Mouse (Mus musculus) MEL (cell line): Measurements from ENCODE around the gene Mmp9. TPM values are rescaled to one million over a fixed set of nuclear protein-coding genes. Genes with fewer than 3 reads are reported as not detected.

Experiments
- DNase-seq: peaks from one replicate; pipeline ENCODE4 v3.0.0; 2011; ENCODE audit warnings: low read depth, low spot score
- H3K27ac ChIP-seq: 2 replicates; pipeline ENCODE4 v1.5.1; 2012; ENCODE audit warnings: low read depth, mild to moderate bottlenecking, control low read depth, low read length, moderate library complexity; ENCODE audit not compliant: control insufficient read depth
- H3K27me3 ChIP-seq, 2 experiments: fragments of 150-350 bp in 1 of 2; sonication (generic) in 1 of 2; 2 replicates each; pipeline ENCODE4 v1.6.1; 2012; ENCODE audit warnings: low read length in 2 of 2, mild to moderate bottlenecking in 2 of 2, improper control_type of control experiment in 1 of 2, moderate library complexity in 1 of 2; ENCODE audit not compliant: insufficient read depth in 2 of 2, control insufficient read depth in 1 of 2
- H3K36me3 ChIP-seq, 2 experiments: 2 replicates each; pipeline ENCODE4 v1.6.1; 2012 to 2014; ENCODE audit warnings: low read length in 2 of 2, improper control_type of control experiment in 1 of 2, inconsistent platforms in 1 of 2, mild to moderate bottlenecking in 1 of 2; ENCODE audit not compliant: insufficient read depth in 2 of 2, control insufficient read depth in 1 of 2
- H3K4me1 ChIP-seq, 2 experiments: fragments of 150-350 bp in 1 of 2; sonication (generic) in 1 of 2; 2 replicates each; pipeline ENCODE4 v1.6.1; 2012; ENCODE audit warnings: low read length in 2 of 2, improper control_type of control experiment in 1 of 2, mild to moderate bottlenecking in 1 of 2; ENCODE audit not compliant: insufficient read depth in 2 of 2, control insufficient read depth in 1 of 2
- H3K4me3 ChIP-seq, 2 experiments: fragments of 150-350 bp in 1 of 2; sonication (generic) in 1 of 2; 2 replicates each; pipeline ENCODE4 v1.5.1; 2012; ENCODE audit warnings: low read depth in 2 of 2, low read length in 2 of 2, mild to moderate bottlenecking in 2 of 2, moderate library complexity in 2 of 2, control low read depth in 1 of 2, improper control_type of control experiment in 1 of 2; ENCODE audit not compliant: control insufficient read depth in 1 of 2, insufficient read depth in 1 of 2
- H3K79me2 ChIP-seq: 2 replicates; pipeline ENCODE4 v1.6.1; 2012; ENCODE audit warnings: mild to moderate bottlenecking, low read length, moderate library complexity; ENCODE audit not compliant: control insufficient read depth, poor library complexity, insufficient read depth
- H3K9ac ChIP-seq: 2 replicates; pipeline ENCODE4 v1.6.1; 2012; ENCODE audit warnings: low read depth, mild to moderate bottlenecking, control low read depth, low read length, moderate library complexity; ENCODE audit not compliant: control insufficient read depth, poor library complexity, severe bottlenecking
- H3K9me3 ChIP-seq: fragments of 150-350 bp; sonication (generic); replicated peaks from 2 replicates; pipeline ENCODE4 v1.6.1; 2012; ENCODE audit warnings: mild to moderate bottlenecking, low read length, improper control_type of control experiment, moderate library complexity; ENCODE audit not compliant: insufficient read depth
- CHD1 ChIP-seq: IDR thresholded peaks from 2 replicates; pipeline ENCODE4 v1.6.1; 2012; ENCODE audit warnings: low read depth, mild to moderate bottlenecking, inconsistent platforms, low read length, improper control_type of control experiment
- CHD2 ChIP-seq: IDR thresholded peaks from 2 replicates; pipeline ENCODE4 v1.6.1; 2011; ENCODE audit warnings: low read length, improper control_type of control experiment
- CTCF ChIP-seq, 3 experiments: IDR thresholded peaks in 2 of 3; conservative IDR thresholded peaks in 1 of 3; 2 replicates each; pipeline ENCODE4 v1.5.1; 2011 to 2012; ENCODE audit warnings: low read length in 3 of 3, low read depth in 2 of 3, mild to moderate bottlenecking in 2 of 3, improper control_type of control experiment in 1 of 3, inconsistent platforms in 1 of 3, mixed read lengths in 1 of 3, moderate library complexity in 1 of 3; ENCODE audit not compliant: control insufficient read depth in 1 of 3, insufficient read depth in 1 of 3, poor library complexity in 1 of 3, severe bottlenecking in 1 of 3
- E2F4 ChIP-seq: IDR thresholded peaks from 2 replicates; pipeline ENCODE4 v1.6.1; 2011; ENCODE audit warnings: low read depth, low read length, improper control_type of control experiment, borderline replicate concordance
- ETS1 ChIP-seq: IDR thresholded peaks from 2 replicates; pipeline ENCODE4 v1.6.1; 2012; ENCODE audit warnings: low read depth, mild to moderate bottlenecking, inconsistent platforms, low read length, improper control_type of control experiment, moderate library complexity
- GABPA ChIP-seq: IDR thresholded peaks from 2 replicates; pipeline ENCODE4 v1.6.1; 2012; ENCODE audit warnings: low read depth, mild to moderate bottlenecking, inconsistent platforms, low read length, improper control_type of control experiment, moderate library complexity
- JUND ChIP-seq: IDR thresholded peaks from 2 replicates; pipeline ENCODE4 v1.6.1; 2011; ENCODE audit warnings: low read depth, mild to moderate bottlenecking, improper control_type of control experiment, low read length
- MAFK ChIP-seq: IDR thresholded peaks from 2 replicates; pipeline ENCODE4 v1.6.1; 2011; ENCODE audit warnings: low read depth, mild to moderate bottlenecking, low read length, improper control_type of control experiment, borderline replicate concordance
- MEF2A ChIP-seq: IDR thresholded peaks from 2 replicates; pipeline ENCODE4 v1.6.1; 2014; ENCODE audit warnings: low read depth, mild to moderate bottlenecking, inconsistent platforms, low read length, improper control_type of control experiment; ENCODE audit not compliant: poor library complexity, insufficient replicate concordance, severe bottlenecking; ENCODE audit errors: extremely low read depth
- MYC ChIP-seq: IDR thresholded peaks from 2 replicates; pipeline ENCODE4 v1.6.1; 2011; ENCODE audit warnings: low read depth, mild to moderate bottlenecking, low read length, improper control_type of control experiment, moderate library complexity
- NRF1 ChIP-seq: IDR thresholded peaks from 2 replicates; pipeline ENCODE4 v1.6.1; 2014; ENCODE audit warnings: low read depth, mild to moderate bottlenecking, inconsistent platforms, low read length, improper control_type of control experiment, moderate library complexity; ENCODE audit not compliant: poor library complexity, insufficient read depth, severe bottlenecking
- POLR2AphosphoS2 ChIP-seq: IDR thresholded peaks from 2 replicates; pipeline ENCODE4 v1.6.1; 2011; ENCODE audit warnings: low read length, improper control_type of control experiment
- POLR2AphosphoS5 ChIP-seq: IDR thresholded peaks from 2 replicates; pipeline ENCODE4 v1.6.1; 2012; ENCODE audit warnings: low read depth, borderline replicate concordance, mild to moderate bottlenecking, inconsistent platforms, low read length, moderate library complexity, mixed read lengths
- RAD21 ChIP-seq: IDR thresholded peaks from 2 replicates; pipeline ENCODE4 v1.6.1; 2011; ENCODE audit warnings: mild to moderate bottlenecking, low read depth, low read length, improper control_type of control experiment
- SMC3 ChIP-seq: IDR thresholded peaks from 2 replicates; pipeline ENCODE4 v1.6.1; 2011; ENCODE audit warnings: low read depth, low read length, improper control_type of control experiment
- TAL1 ChIP-seq: IDR thresholded peaks from 2 replicates; pipeline ENCODE4 v1.6.1; 2012; ENCODE audit warnings: mild to moderate bottlenecking, inconsistent platforms, low read length, moderate library complexity, mixed read lengths
- USF1 ChIP-seq: IDR thresholded peaks from 2 replicates; pipeline ENCODE4 v1.6.1; 2014; ENCODE audit warnings: low read depth, mild to moderate bottlenecking, inconsistent platforms, low read length, improper control_type of control experiment, moderate library complexity
- ZC3H11A ChIP-seq: IDR thresholded peaks from 2 replicates; pipeline ENCODE4 v1.6.1; 2012; ENCODE audit warnings: low read depth, mild to moderate bottlenecking, inconsistent platforms, low read length, improper control_type of control experiment
- ZNF384 ChIP-seq: IDR thresholded peaks from 2 replicates; pipeline ENCODE4 v1.6.1; 2012; ENCODE audit warnings: low read depth, mild to moderate bottlenecking, inconsistent platforms, low read length, improper control_type of control experiment
- polyA plus RNA-seq, 2 experiments: library from polyadenylated mRNA; stranded (reverse) in 1 of 2; unstranded in 1 of 2; fragments of >175 nt in 1 of 2; fragments of >200 nt in 1 of 2; gene quantifications; 2 replicates each; pipeline versions ENCODE4 v1.2.1 to v1.2.4; 2012; ENCODE audit warnings: low replicate concordance in 2 of 2, low read depth in 1 of 2; ENCODE audit not compliant: insufficient read length in 2 of 2, insufficient read depth in 1 of 2, missing spikeins in 1 of 2
- total RNA-seq: library from RNA; depleted of rRNA; stranded (reverse); fragments of 300-350 nt; gene quantifications from 2 replicates; pipeline ENCODE4 v1.2.3, GENCODE M21; 2012

The Mmp9 gene
- total and polyA plus RNA-seq, 3 experiments = 0.19 to 0.23 TPM; not detected in 1

DNA sequence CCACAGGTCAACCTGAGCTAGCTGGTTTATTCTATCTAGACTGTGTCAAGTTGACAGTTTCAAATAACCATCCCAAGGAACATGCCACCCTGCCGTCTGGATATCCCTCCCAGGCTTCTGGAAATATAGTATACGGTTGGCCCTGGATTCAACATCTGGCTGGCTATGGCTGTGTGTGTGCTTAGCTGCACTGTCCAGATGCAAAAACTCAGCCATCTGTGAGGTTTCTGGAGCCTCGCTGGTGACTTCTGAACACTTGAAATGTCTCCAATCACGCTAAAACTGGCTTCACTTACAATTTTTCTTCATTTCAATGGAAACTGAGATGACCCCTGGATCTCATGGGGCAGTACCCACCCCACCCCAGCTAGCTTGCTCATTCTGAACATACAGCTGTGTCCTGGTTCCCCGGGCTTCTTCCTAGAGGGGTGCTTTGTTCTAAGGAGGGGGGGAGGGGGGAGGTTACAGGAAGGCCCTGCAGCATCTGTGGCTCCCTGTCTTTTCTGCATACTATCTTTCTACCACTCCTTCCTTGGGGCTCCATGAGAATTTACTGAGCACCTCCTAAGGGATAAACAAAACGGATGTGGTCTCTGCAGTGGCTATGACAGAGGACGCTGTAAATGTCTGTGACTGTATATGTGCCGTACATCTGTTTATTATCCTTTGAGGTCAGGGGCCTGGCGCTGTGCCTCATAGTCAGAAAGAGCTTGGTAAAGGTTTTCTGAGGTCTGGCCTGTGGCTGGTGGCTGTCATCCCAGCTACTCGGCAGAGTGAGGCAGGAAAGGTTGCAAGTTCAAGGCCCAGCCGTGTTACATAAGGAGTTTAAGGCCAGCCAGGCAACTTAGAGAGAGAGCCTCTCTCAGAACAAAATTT is 9.6 kb upstream of the Mmp9 start:
- H3K9me3 ChIP-seq = no peaks in the 10 kb centered on the region
- no peak for DNase-seq
- no peak overlapping the region for H3K9ac ChIP-seq
- H3K27me3 ChIP-seq = 0 out of 4 replicates have a peak, but pooled peaks cover 0 to 1% of the 10 kb centered on the region in 2 experiments
- no peaks in the 10 kb centered on the region for H3K79me2 ChIP-seq
- H3K4me1 ChIP-seq = no peaks in the 10 kb centered on the region
- no peak overlapping the region for H3K27ac ChIP-seq
- TF ChIP-seq USF1 (no peak), TAL1 (no peak), MYC (no peak), ETS1 (no peak), RAD21 (no peak), MAFK (no peak), ZC3H11A (no peak), CHD2 (no peak), POLR2AphosphoS5 (no peak), GABPA (no peak), SMC3 (no peak), ZNF384 (no peak), JUND (no peak), NRF1 (no peak), POLR2AphosphoS2 (no peak), CHD1 (no peak), MEF2A (no peak), E2F4 (no peak)
- H3K36me3 ChIP-seq = no peaks in the 10 kb centered on the region
- H3K4me3 ChIP-seq = no peak overlapping the region

GRCm38 (mm10) chr2:164933534-164933933 is 7.0 kb upstream of the Mmp9 start:
- DNase-seq = no peak

More at GRCm38 (mm10) chr2:164933534-164933933, 7.0 kb upstream of the Mmp9 start:
- H3K27ac ChIP-seq = no peak overlapping the region
- no peaks in the 10 kb centered on the region for H3K4me1 ChIP-seq
- H3K79me2 ChIP-seq = no peaks in the 10 kb centered on the region
- H3K9ac ChIP-seq = no peak overlapping the region
- no peaks in the 10 kb centered on the region for H3K9me3 ChIP-seq
- TF ChIP-seq CTCF (IDR thresholded peaks at IDR 0.05 in 2 of 3, conservative IDR thresholded peaks at IDR 0.05 in 1 of 3; ENCODE audit: control insufficient read depth in 1 of 3, insufficient read depth in 1 of 3, low read depth in 2 of 3, low read length in 3 of 3, poor library complexity in 1 of 3, severe bottlenecking in 1 of 3) (no peak), MAFK (peak; percentile 68)
- no peak overlapping the region for H3K4me3 ChIP-seq
- H3K36me3 ChIP-seq = no peaks in the 10 kb centered on the region
- 0 out of 4 replicates have a peak, but pooled peaks cover 0 to 1% of the 10 kb centered on the region in 2 experiments for H3K27me3 ChIP-seq
